12 mouse cellular contexts compared by ENCODE assay signal in genomic region chr2:68381881-68382280, GRCm38 (mm10).
DNase-seq lines count a peak whose midpoint lies in the region; ATAC-seq lines count a peak whose summit lies in the region.
"Had no signal": no experiment of that assay in that cellular context is flagged by ENCODE, and none has a peak within 500 bp of the region (broad histone marks: within the 10 kb centered on the region; RNA-seq: fewer than 3 reads in every experiment).

No protein-coding gene starts in this region.

- peaks cover 6% of the 10 kb centered on the region; the same call in 1 of the 2 replicates for H3K4me1 ChIP-seq in hindbrain, embryonic 11.5 days (replicated peaks; ENCODE audit: control insufficient read depth, insufficient read depth, low read length)
- H3K4me1 ChIP-seq in hindbrain, embryonic 14.5 days (replicated peaks; ENCODE audit: control insufficient read depth, insufficient read depth, low read length) = peaks cover 8% of the 10 kb centered on the region; the same call in 1 of the 2 replicates
- peaks cover 30% of the 10 kb centered on the region for H3K4me1 ChIP-seq in intestine, embryonic 16.5 days (ENCODE audit: control insufficient read depth, insufficient read depth, low read length)
- H3K4me1 ChIP-seq in stomach, embryonic 14.5 days (ENCODE audit: control insufficient read depth, insufficient read depth, low read length) = peaks cover 21% of the 10 kb centered on the region

- 69% methylated on average over 4 of the region's 4 CpGs for WGBS in hindbrain, embryonic 11.5 days
- WGBS in hindbrain, embryonic 14.5 days = 68% methylated on average over 4 of the region's 4 CpGs
- 64% methylated on average over 4 of the region's 4 CpGs for WGBS in intestine, embryonic 16.5 days
- 62% methylated on average over 4 of the region's 4 CpGs for WGBS in stomach, embryonic 14.5 days

- H3K36me3 ChIP-seq in hindbrain, embryonic 11.5 days (ENCODE audit: control insufficient read depth, insufficient read depth, low read length) = no peaks in the 10 kb centered on the region
- H3K36me3 ChIP-seq in hindbrain, embryonic 14.5 days (replicated peaks; ENCODE audit: control insufficient read depth, insufficient read depth) = no peaks in the 10 kb centered on the region
- no peaks in the 10 kb centered on the region for H3K36me3 ChIP-seq in intestine, embryonic 16.5 days (ENCODE audit: control insufficient read depth, insufficient read depth, low read length)
- H3K36me3 ChIP-seq in stomach, embryonic 14.5 days (ENCODE audit: control insufficient read depth, insufficient read depth, low read length) = no peaks in the 10 kb centered on the region; the same call in 1 of the 2 replicates
- H3K36me3 ChIP-seq: embryonic facial prominence, embryonic 13.5 days; limb, embryonic 13.5 days had no signal

- DNase-seq in hindbrain, embryonic 11.5 days (ENCODE audit: low spot score) = no peak
- DNase-seq in hindbrain, embryonic 14.5 days (ENCODE audit: low spot score) = no peak
- DNase-seq in T-cell, adult 2 months (ENCODE audit: low spot score) = peak; percentile 8
- DNase-seq in neural tube, embryonic 10.5 days (ENCODE audit: extremely low spot score, low spot score) = no peak
- DNase-seq in adrenal gland, postnatal 10 days = no peak
- DNase-seq: heart, adult 2 months; kidney, adult 11 months had no signal

- no peak overlapping the region for H3K4me3 ChIP-seq in hindbrain, embryonic 11.5 days (ENCODE audit: low read depth, low read length)
- no peak overlapping the region for H3K4me3 ChIP-seq in hindbrain, embryonic 14.5 days (replicated peaks; ENCODE audit: low read length)
- no peak overlapping the region for H3K4me3 ChIP-seq in intestine, embryonic 16.5 days (ENCODE audit: low read length)
- no peak overlapping the region for H3K4me3 ChIP-seq in stomach, embryonic 14.5 days (ENCODE audit: low read depth, low read length)
- H3K4me3 ChIP-seq: embryonic facial prominence, embryonic 13.5 days; heart, adult 2 months; limb, embryonic 13.5 days; myocyte had no signal

- no peak overlapping the region for H3K4me2 ChIP-seq in hindbrain, embryonic 11.5 days (replicated peaks; ENCODE audit: low read depth, low read length)
- H3K4me2 ChIP-seq in hindbrain, embryonic 14.5 days (replicated peaks) = no peak overlapping the region
- H3K4me2 ChIP-seq in intestine, embryonic 16.5 days (ENCODE audit: low read depth, low read length) = no peak overlapping the region
- no peak overlapping the region for H3K4me2 ChIP-seq in stomach, embryonic 14.5 days (replicated peaks; ENCODE audit: low read depth, low read length)
- H3K4me2 ChIP-seq: embryonic facial prominence, embryonic 13.5 days; limb, embryonic 13.5 days had no signal

- no peak overlapping the region for H3K27ac ChIP-seq in hindbrain, embryonic 11.5 days (ENCODE audit: low read depth, low read length)
- no peak overlapping the region for H3K27ac ChIP-seq in hindbrain, embryonic 14.5 days
- H3K27ac ChIP-seq in intestine, embryonic 16.5 days (ENCODE audit: low read length) = peak overlapping the region; percentile 75
- H3K27ac ChIP-seq in stomach, embryonic 14.5 days (ENCODE audit: low read length) = peak overlapping the region; percentile 22; the same call in 1 of the 2 replicates
- H3K27ac ChIP-seq: embryonic facial prominence, embryonic 13.5 days; heart, adult 2 months; limb, embryonic 13.5 days had no signal

- no peaks in the 10 kb centered on the region for H3K27me3 ChIP-seq in hindbrain, embryonic 11.5 days (ENCODE audit: control insufficient read depth, insufficient read depth, low read length)
- no peaks in the 10 kb centered on the region for H3K27me3 ChIP-seq in hindbrain, embryonic 14.5 days (ENCODE audit: control insufficient read depth, insufficient read depth, low read length)
- no peaks in the 10 kb centered on the region for H3K27me3 ChIP-seq in intestine, embryonic 16.5 days (replicated peaks; ENCODE audit: control insufficient read depth, insufficient read depth, low read length)
- no peaks in the 10 kb centered on the region for H3K27me3 ChIP-seq in stomach, embryonic 14.5 days (ENCODE audit: control insufficient read depth, insufficient read depth, low read length)
- H3K27me3 ChIP-seq: embryonic facial prominence, embryonic 13.5 days; limb, embryonic 13.5 days had no signal

- H3K9ac ChIP-seq in hindbrain, embryonic 11.5 days (ENCODE audit: low read depth, low read length) = no peak overlapping the region
- no peak overlapping the region for H3K9ac ChIP-seq in hindbrain, embryonic 14.5 days
- H3K9ac ChIP-seq in intestine, embryonic 16.5 days (ENCODE audit: low read depth, low read length) = no peak overlapping the region
- no peak overlapping the region for H3K9ac ChIP-seq in stomach, embryonic 14.5 days (replicated peaks; ENCODE audit: low read depth, low read length)
- H3K9ac ChIP-seq: embryonic facial prominence, embryonic 13.5 days; limb, embryonic 13.5 days had no signal

- H3K9me3 ChIP-seq in hindbrain, embryonic 11.5 days (ENCODE audit: control insufficient read depth, low read length) = no peaks in the 10 kb centered on the region
- no peaks in the 10 kb centered on the region for H3K9me3 ChIP-seq in hindbrain, embryonic 14.5 days (ENCODE audit: control insufficient read depth, low read length)
- no peaks in the 10 kb centered on the region for H3K9me3 ChIP-seq in intestine, embryonic 16.5 days (ENCODE audit: control insufficient read depth, low read length)
- H3K9me3 ChIP-seq in stomach, embryonic 14.5 days (ENCODE audit: control insufficient read depth, low read depth, low read length) = no peaks in the 10 kb centered on the region
- H3K9me3 ChIP-seq: embryonic facial prominence, embryonic 13.5 days; limb, embryonic 13.5 days had no signal

- 0 out of 2 replicates have a peak, but pooled peaks have one; percentile 10 for ATAC-seq in hindbrain, embryonic 11.5 days (ENCODE audit: low FRiP score)
- no peak for ATAC-seq in hindbrain, embryonic 14.5 days (ENCODE audit: low FRiP score)
- peak; percentile 12 for ATAC-seq in intestine, embryonic 16.5 days
- ATAC-seq in stomach, embryonic 14.5 days (ENCODE audit: insufficient number of reproducible peaks, insufficient read depth, low FRiP score, low read depth) = no peak

Comparison
In these comparisons a context has a peak if more than half of its experiments do, and no peak if none do; other contexts are left out.
1. ATAC-seq: peak in hindbrain, embryonic 11.5 days (single experiment) and intestine, embryonic 16.5 days (single experiment); none in hindbrain, embryonic 14.5 days (single experiment) and stomach, embryonic 14.5 days (single experiment).
2. H3K27ac ChIP-seq: peak in intestine, embryonic 16.5 days (single experiment) and stomach, embryonic 14.5 days (single experiment); none in hindbrain, embryonic 11.5 days (single experiment) and hindbrain, embryonic 14.5 days (single experiment).